Mouse (Mus musculus) thymus, postnatal 0 days (tissue): ENCODE data around the gene Slc24a3. TPM values are rescaled to one million over a fixed set of nuclear protein-coding genes. Genes with fewer than 3 reads are reported as not detected.

Experiments
- DNase-seq: peaks from one replicate; pipeline ENCODE4 v3.0.0-alpha.2; 2015; ENCODE audit warnings: low spot score
- polyA plus RNA-seq: library from polyadenylated mRNA; unstranded; fragments of >200 nt; fragmentation: Nextera tagmentation; extraction: Ambion mirVana; gene quantifications from 2 replicates; pipeline ENCODE4 v1.2.1, GENCODE M21; 2015

Gene Slc24a3
- polyA plus RNA-seq, 1 experiment from 2014 or later, result 0.64 TPM

- no peak for DNase-seq
Measured at GRCm38 (mm10) chr2:145680762-145681161, 513.2 kb downstream of the Slc24a3 start.

- DNase-seq, result no peak
Measured at GRCm38 (mm10) chr2:145681626-145682025, 514.1 kb downstream of the Slc24a3 start.

- no peak for DNase-seq
Measured at GRCm38 (mm10) chr2:145682924-145683323, 515.4 kb downstream of the Slc24a3 start.

GRCm38 (mm10) chr2:145683536-145683935 lies 516.0 kb downstream of the Slc24a3 start:
- no peak for DNase-seq

- DNase-seq, result no peak
Measured at GRCm38 (mm10) chr2:145684151-145684550, 516.6 kb downstream of the Slc24a3 start.

GRCm38 (mm10) chr2:145684891-145685290 lies 517.3 kb downstream of the Slc24a3 start:
- DNase-seq, result no peak

- DNase-seq, result no peak
Measured at GRCm38 (mm10) chr2:145686017-145686416, 518.5 kb downstream of the Slc24a3 start.

GRCm38 (mm10) chr2:145691367-145692009 lies 523.9 kb downstream of the Slc24a3 start:
- DNase-seq, result no peak
